Mouse (Mus musculus): ENCODE results near the gene AW549877. TPM values are rescaled to one million over a fixed set of nuclear protein-coding genes. Genes with fewer than 3 reads are reported as not detected.

AW549877 gene
- polyA plus RNA-seq, 1 experiment from 2014 or later = 38.3 TPM

DNA sequence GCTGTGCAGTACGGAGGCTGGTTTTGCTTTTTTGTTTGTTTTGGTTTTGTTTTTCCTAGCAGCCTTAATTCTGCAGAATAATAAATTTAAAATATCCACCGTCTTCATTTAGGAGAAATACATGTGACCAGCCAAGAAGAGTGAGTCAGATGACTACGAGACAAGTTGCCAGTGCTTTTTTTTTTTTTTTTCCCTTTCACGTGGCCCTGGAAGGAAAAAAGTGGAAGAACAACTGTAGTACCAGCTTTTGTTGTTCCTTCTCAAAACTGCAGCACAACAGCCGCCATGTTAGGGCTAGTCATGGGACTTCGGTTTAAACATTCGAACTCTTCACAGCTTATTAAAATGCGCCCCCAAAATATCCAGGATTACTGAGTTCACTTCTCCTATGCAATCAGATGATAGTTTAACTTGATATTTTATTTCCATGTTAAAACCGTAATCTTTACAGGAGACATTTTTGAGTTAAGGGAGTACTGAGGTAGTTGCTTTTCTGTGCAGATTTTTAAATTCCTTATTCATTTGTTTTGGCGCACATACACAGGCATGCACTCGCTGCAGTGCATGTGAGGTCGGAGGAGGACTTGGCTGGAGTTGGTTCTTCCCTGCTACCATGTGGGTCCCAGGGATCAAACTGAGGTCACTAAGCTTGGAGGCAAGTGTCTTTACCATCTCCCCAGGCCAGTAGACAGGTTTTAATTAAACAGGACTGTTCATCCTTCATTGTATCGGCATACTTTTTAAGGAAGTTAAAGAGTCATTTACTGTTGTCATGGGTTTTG is 29.4 kb upstream of the AW549877 start:
- H3K27me3 ChIP-seq = no peaks in the 10 kb centered on the region
- no peaks in the 10 kb centered on the region for H3K9me3 ChIP-seq
- no peak overlapping the region for H3K4me2 ChIP-seq
- WGBS = 86% methylated on average over 13 of the region's 13 CpGs
- peaks cover 24% of the 10 kb centered on the region for H3K4me1 ChIP-seq (replicated peaks)
- no peaks in the 10 kb centered on the region for H3K36me3 ChIP-seq
- no peak for ATAC-seq (ENCODE audit: low FRiP score, low read depth)
- no peak overlapping the region for H3K9ac ChIP-seq
- no peak overlapping the region for H3K27ac ChIP-seq (replicated peaks)
- no peak overlapping the region for H3K4me3 ChIP-seq

GRCm38 (mm10) chr15:4023747-4024146 is 28.2 kb upstream of the AW549877 start:
- no peak overlapping the region for H3K4me3 ChIP-seq
- H3K27ac ChIP-seq (replicated peaks) = no peak overlapping the region
- H3K27me3 ChIP-seq = no peaks in the 10 kb centered on the region
- no peak for ATAC-seq (ENCODE audit: low FRiP score, low read depth)
- no peaks in the 10 kb centered on the region for H3K36me3 ChIP-seq
- H3K4me2 ChIP-seq = no peak overlapping the region
- WGBS = 95% methylated on average over 2 of the region's 2 CpGs
- no peaks in the 10 kb centered on the region for H3K9me3 ChIP-seq
- no peak overlapping the region for H3K9ac ChIP-seq
- H3K4me1 ChIP-seq (replicated peaks) = peaks cover 21% of the 10 kb centered on the region

- H3K4me2 ChIP-seq = no peak overlapping the region
- ATAC-seq (ENCODE audit: low FRiP score, low read depth) = no peak
- H3K9ac ChIP-seq = no peak overlapping the region
- H3K36me3 ChIP-seq = no peaks in the 10 kb centered on the region
- no peak overlapping the region for H3K27ac ChIP-seq (replicated peaks)
- no peaks in the 10 kb centered on the region for H3K27me3 ChIP-seq
- no peaks in the 10 kb centered on the region for H3K9me3 ChIP-seq
- 56% methylated on average over 4 of the region's 4 CpGs for WGBS
- no peak overlapping the region for H3K4me3 ChIP-seq
- peaks cover 4% of the 10 kb centered on the region; the same call in 1 of the 2 replicates for H3K4me1 ChIP-seq (replicated peaks)
Measured at GRCm38 (mm10) chr15:4020711-4021110, 25.2 kb upstream of the AW549877 start.

DNA sequence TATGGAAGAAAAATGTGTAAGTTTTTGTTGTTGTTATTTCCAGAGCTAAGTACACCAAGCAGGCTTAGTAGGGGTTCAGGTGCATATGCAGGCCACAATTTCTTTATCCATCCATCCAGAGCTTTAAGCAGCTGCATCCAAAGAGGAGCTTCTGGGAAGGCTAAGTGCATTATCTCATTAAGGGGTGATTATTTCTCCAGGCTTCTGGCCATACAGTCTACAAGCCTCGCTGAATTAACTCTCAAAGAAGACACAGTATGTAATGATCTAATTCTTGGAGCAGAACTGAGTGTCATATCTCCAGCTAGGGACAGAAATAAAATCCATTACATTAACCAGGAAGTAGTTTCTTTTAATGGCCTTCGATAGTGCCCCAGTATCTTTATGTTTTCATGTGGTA is 18.3 kb upstream of the AW549877 start:
- WGBS = 66% methylated on average over 2 of the region's 2 CpGs
- Histone ChIP-seq H3K36me3 (no peaks in the 10 kb centered on the region), H3K9me3 (no peaks in the 10 kb centered on the region), H3K27me3 (no peaks in the 10 kb centered on the region), H3K27ac (replicated peaks) (no peak overlapping the region), H3K9ac (no peak overlapping the region), H3K4me2 (no peak overlapping the region), H3K4me3 (no peak overlapping the region), H3K4me1 (replicated peaks) (no peaks in the 10 kb centered on the region)
- no peak for ATAC-seq (ENCODE audit: low FRiP score, low read depth)

DNA sequence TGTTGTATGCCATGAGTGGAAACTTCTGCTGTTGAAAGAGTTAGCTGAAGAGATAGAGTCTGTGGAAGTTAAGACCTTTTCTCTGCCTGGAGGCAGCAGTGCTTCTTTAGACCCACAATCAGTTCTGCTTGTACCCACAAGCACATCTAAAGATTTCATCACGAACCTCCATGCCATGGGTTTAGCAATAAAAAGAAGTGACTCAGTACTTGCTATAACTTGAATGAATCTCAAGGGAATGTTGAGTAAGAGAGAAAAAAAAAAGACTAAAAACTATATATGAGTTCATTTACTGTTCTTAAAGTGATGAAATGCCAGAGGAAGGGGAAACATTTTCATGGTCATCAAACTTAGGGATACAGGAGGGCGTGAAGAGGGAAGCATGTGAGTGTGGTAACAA is 5.0 kb upstream of the AW549877 start:
- no peaks in the 10 kb centered on the region for H3K27me3 ChIP-seq
- 86% methylated on average over 2 of the region's 2 CpGs for WGBS

DNA sequence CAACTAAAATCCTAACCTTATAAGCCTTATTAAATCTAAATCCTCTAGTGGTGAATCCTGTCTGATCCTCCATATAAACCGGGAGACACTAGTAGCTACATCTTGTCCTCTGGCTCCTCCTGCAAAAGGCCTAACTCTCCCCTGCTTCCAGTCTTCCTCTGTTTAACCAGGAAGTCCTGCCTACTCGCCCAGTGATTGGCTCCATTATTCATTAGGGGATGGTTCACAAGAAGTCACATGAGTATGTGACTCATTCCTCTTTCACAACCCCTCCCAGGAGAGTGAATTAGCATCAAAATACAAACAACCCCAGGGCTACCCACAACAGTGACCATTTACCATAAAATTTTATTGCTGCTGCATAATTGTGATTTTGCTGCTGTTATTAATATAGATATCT is 3.6 kb upstream of the AW549877 start:
- Histone ChIP-seq H3K4me3 (no peak overlapping the region), H3K27me3 (no peaks in the 10 kb centered on the region), H3K27ac (replicated peaks) (no peak overlapping the region), H3K4me2 (no peak overlapping the region), H3K9me3 (no peaks in the 10 kb centered on the region), H3K9ac (no peak overlapping the region), H3K4me1 (replicated peaks) (peaks cover 15% of the 10 kb centered on the region), H3K36me3 (no peaks in the 10 kb centered on the region)
- 69% methylated on average over 2 of the region's 2 CpGs for WGBS
- ATAC-seq (ENCODE audit: low FRiP score, low read depth) = no peak

More for the DNA sequence above, 5.0 kb upstream of the AW549877 start:
- H3K36me3 ChIP-seq = no peaks in the 10 kb centered on the region
- no peak overlapping the region for H3K4me3 ChIP-seq
- no peak overlapping the region for H3K9ac ChIP-seq
- no peak overlapping the region for H3K27ac ChIP-seq (replicated peaks)
- no peak for ATAC-seq (ENCODE audit: low FRiP score, low read depth)
- no peak overlapping the region for H3K4me2 ChIP-seq
- peaks cover 8% of the 10 kb centered on the region for H3K4me1 ChIP-seq (replicated peaks)
- 0 out of 2 replicates have a peak, but pooled peaks cover 5% of the 10 kb centered on the region for H3K9me3 ChIP-seq

DNA sequence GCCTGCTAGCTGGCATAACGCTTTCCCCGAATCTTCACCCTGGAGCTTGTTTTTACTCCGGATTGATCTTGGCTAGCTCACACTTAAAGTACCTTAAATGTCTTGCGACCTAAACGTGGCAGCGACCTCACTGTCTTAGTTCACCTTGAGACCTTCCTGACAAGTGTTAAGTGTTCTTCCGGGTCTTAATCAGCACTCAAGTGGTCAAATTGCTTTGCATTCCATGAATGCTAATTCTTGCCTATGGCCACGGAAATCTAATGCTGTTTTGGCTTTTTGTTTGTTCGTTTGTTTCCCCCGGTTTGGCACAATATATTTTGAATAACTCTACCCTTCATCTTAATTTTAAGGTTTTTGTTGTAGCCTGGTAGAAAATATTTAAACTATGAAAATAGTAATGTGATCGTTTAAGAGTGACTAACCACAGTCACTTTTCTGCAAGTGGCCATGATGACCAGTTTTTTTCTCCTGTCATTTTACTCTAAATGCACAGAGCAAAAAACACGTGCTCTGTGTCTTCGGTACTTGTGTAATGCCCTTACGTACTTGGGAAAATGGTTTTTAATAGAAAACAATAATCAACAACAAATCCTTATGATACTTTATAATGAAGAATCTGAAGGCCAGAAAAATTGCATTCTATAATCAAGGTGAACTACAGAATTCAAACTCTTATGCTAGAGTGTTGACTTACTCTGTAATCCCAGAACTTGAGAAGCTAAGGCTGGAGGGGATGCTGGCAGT is 895 bp upstream of the AW549877 start:
- ATAC-seq (ENCODE audit: low FRiP score, low read depth) = no peak
- H3K4me2 ChIP-seq = peak overlapping the region; percentile 87
- no peaks in the 10 kb centered on the region for H3K9me3 ChIP-seq
- H3K4me3 ChIP-seq = peak overlapping the region; percentile 62
- peaks cover 5% of the 10 kb centered on the region for H3K36me3 ChIP-seq
- peaks cover 20% of the 10 kb centered on the region for H3K4me1 ChIP-seq (replicated peaks)
- peak overlapping the region; percentile 63 for H3K9ac ChIP-seq
- WGBS = 19% methylated on average over 14 of the region's 14 CpGs
- peak overlapping the region; percentile 89 for H3K27ac ChIP-seq (replicated peaks)
- no peaks in the 10 kb centered on the region for H3K27me3 ChIP-seq

- Histone ChIP-seq H3K27ac (replicated peaks) (peak overlapping the region; percentile 89), H3K9ac (peak overlapping the region; percentile 68), H3K4me3 (peak overlapping the region; percentile 62), H3K36me3 (peaks cover 15% of the 10 kb centered on the region), H3K9me3 (no peaks in the 10 kb centered on the region), H3K4me1 (replicated peaks) (peaks cover 20% of the 10 kb centered on the region), H3K4me2 (peak overlapping the region; percentile 87), H3K27me3 (no peaks in the 10 kb centered on the region)
- ATAC-seq (ENCODE audit: low FRiP score, low read depth) = no peak
- 23% methylated on average over 14 of the region's 14 CpGs for whole genome bisulfite sequencing
Measured at GRCm38 (mm10) chr15:3994852-3995447, 594 bp downstream of the AW549877 start.

GRCm38 (mm10) chr15:3987981-3988380 is 7.6 kb downstream of the AW549877 start:
- H3K4me2 ChIP-seq = no peak overlapping the region
- no peaks in the 10 kb centered on the region for H3K9me3 ChIP-seq
- peaks cover 56% of the 10 kb centered on the region for H3K36me3 ChIP-seq
- no peak overlapping the region for H3K27ac ChIP-seq (replicated peaks)
- no peaks in the 10 kb centered on the region for H3K4me1 ChIP-seq (replicated peaks)
- WGBS = 63% methylated on average over 2 of the region's 2 CpGs
- no peaks in the 10 kb centered on the region for H3K27me3 ChIP-seq
- H3K4me3 ChIP-seq = no peak overlapping the region
- no peak overlapping the region for H3K9ac ChIP-seq
- ATAC-seq (ENCODE audit: low FRiP score, low read depth) = 0 out of 2 replicates have a peak, but pooled peaks have one; percentile 19

- H3K4me1 ChIP-seq (replicated peaks) = no peaks in the 10 kb centered on the region
- peaks cover 47% of the 10 kb centered on the region for H3K36me3 ChIP-seq
- ATAC-seq (ENCODE audit: low FRiP score, low read depth) = no peak
Measured at GRCm38 (mm10) chr15:3984876-3985275, 10.7 kb downstream of the AW549877 start.

DNA sequence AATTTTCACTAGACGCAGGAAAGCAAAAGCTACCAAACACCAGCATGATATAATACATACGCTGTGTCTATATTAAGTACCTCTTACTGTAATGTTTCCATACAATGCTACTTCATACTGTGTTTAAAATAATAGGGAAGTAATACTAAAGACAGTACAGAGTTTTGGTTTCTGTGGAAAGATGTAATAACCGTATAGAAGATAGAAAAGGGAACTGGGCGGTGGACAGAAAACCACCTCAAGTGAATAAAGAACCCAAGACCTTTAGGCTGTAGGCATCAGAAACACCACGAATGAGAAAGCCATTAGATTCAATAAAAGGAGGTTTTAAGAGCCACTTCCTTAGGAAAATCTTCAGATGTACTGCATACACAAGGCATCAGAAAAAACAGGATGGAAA is 12.8 kb downstream of the AW549877 start:
- no peak for ATAC-seq (ENCODE audit: low FRiP score, low read depth)
- H3K36me3 ChIP-seq = peaks cover 37% of the 10 kb centered on the region
- H3K27me3 ChIP-seq = no peaks in the 10 kb centered on the region
- H3K9me3 ChIP-seq = no peaks in the 10 kb centered on the region
- WGBS = 96% methylated on average over 5 of the region's 5 CpGs
- H3K27ac ChIP-seq (replicated peaks) = no peak overlapping the region
- H3K4me1 ChIP-seq (replicated peaks) = 0 out of 2 replicates have a peak, but pooled peaks cover 3% of the 10 kb centered on the region
- H3K4me2 ChIP-seq = no peak overlapping the region
- H3K4me3 ChIP-seq = no peak overlapping the region
- H3K9ac ChIP-seq = no peak overlapping the region

More at GRCm38 (mm10) chr15:3984876-3985275, 10.7 kb downstream of the AW549877 start:
- H3K4me3 ChIP-seq = no peak overlapping the region
- no peaks in the 10 kb centered on the region for H3K9me3 ChIP-seq
- no peaks in the 10 kb centered on the region for H3K27me3 ChIP-seq
- no peak overlapping the region for H3K4me2 ChIP-seq
- H3K27ac ChIP-seq (replicated peaks) = no peak overlapping the region
- 79% methylated on average over 2 of the region's 2 CpGs for WGBS
- no peak overlapping the region for H3K9ac ChIP-seq

DNA sequence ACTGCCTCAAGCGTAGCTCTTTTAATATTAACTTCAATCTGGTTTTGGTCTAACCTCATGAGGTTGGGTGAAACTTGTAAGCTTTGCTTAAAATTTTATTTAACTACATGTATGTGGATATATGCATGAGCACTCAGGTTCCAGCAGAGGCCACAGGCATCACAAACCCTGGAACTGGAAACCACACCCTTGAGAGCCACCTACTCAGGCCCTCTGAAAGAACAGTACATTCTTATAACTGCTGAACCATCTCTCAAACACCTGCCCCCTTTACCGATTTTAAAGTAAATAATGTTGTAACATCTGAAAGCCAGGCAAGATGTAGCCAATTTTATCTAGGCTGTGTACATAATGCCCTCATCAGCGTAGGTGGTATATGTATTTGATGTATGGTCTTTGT is 15.7 kb downstream of the AW549877 start:
- peak overlapping the region; percentile 79 for H3K4me2 ChIP-seq
- H3K4me3 ChIP-seq = peak overlapping the region; percentile 68
- 89% methylated on average over 3 of the region's 3 CpGs for WGBS
- no peaks in the 10 kb centered on the region for H3K27me3 ChIP-seq
- ATAC-seq (ENCODE audit: low FRiP score, low read depth) = no peak
- 0 out of 2 replicates have a peak, but pooled peaks cover 3% of the 10 kb centered on the region for H3K4me1 ChIP-seq (replicated peaks)
- H3K9ac ChIP-seq = no peak overlapping the region
- H3K36me3 ChIP-seq = peaks cover 19% of the 10 kb centered on the region
- peak overlapping the region; percentile 97 for H3K27ac ChIP-seq (replicated peaks)
- H3K9me3 ChIP-seq = no peaks in the 10 kb centered on the region
